Mouse (Mus musculus) limb, embryonic 10.5 days (tissue): ENCODE measurements around the gene Ncln. TPM values are rescaled to one million over a fixed set of nuclear protein-coding genes. Genes with fewer than 3 reads are reported as not detected.
A peak's percentile ranks its signal among the peaks of the same experiment; 100 is the strongest.

Experiments used
- DNase-seq: peaks from one replicate; pipeline ENCODE4 v3.0.0-alpha.2; 2017; ENCODE audit warnings: low spot score
- H3K27ac ChIP-seq: fragments of 300-500 bp; sonication (generic); 2 replicates; pipeline ENCODE4 v1.5.1; 2016; ENCODE audit warnings: mild to moderate bottlenecking
- H3K27me3 ChIP-seq: fragments of 300-500 bp; sonication (generic); 2 replicates; pipeline ENCODE4 v1.6.1; 2016; ENCODE audit warnings: low read depth, mild to moderate bottlenecking; ENCODE audit not compliant: poor library complexity, severe bottlenecking
- H3K36me3 ChIP-seq: fragments of 300-500 bp; sonication (generic); 2 replicates; pipeline ENCODE4 v1.6.1; 2016; ENCODE audit warnings: mild to moderate bottlenecking, moderate library complexity
- H3K4me1 ChIP-seq: fragments of 300-500 bp; sonication (generic); 2 replicates; pipeline ENCODE4 v1.6.1; 2016
- H3K4me3 ChIP-seq: fragments of 300-500 bp; sonication (generic); 2 replicates; pipeline ENCODE4 v1.5.1; 2016; ENCODE audit warnings: mild to moderate bottlenecking, moderate library complexity
- H3K9me3 ChIP-seq: fragments of 300-500 bp; sonication (generic); replicated peaks from 2 replicates; pipeline ENCODE4 v1.6.1; 2016; ENCODE audit warnings: mild to moderate bottlenecking
- WGBS: fragments of 180-500 bp; shearing (Covaris S2); methylation state at CpG from one replicate; pipeline ENCODE4 v1.1.7; 2016; 5-methylcytosine and 5-hydroxymethylcytosine counted together
- polyA plus RNA-seq: library from polyadenylated mRNA; unstranded; fragments of >200 nt; fragmentation: Nextera tagmentation; extraction: Ambion mirVana; gene quantifications from 2 replicates; pipeline ENCODE4 v1.2.1, GENCODE M21; 2016

Gene Ncln
- polyA plus RNA-seq, 1 experiment from 2014 or later = 102 TPM

- H3K9me3 ChIP-seq = no peaks in the 10 kb centered on the region
- H3K27ac ChIP-seq = no peak overlapping the region
- 80% methylated on average over 15 of the region's 15 CpGs for WGBS
- no peaks in the 10 kb centered on the region for H3K36me3 ChIP-seq
- H3K4me3 ChIP-seq = no peak overlapping the region
- no peak for DNase-seq
- H3K4me1 ChIP-seq = peaks cover 6% of the 10 kb centered on the region
- peaks cover 12% of the 10 kb centered on the region for H3K27me3 ChIP-seq
Measured at GRCm38 (mm10) chr10:81505016-81505664, 8.9 kb upstream of the Ncln start.

DNA sequence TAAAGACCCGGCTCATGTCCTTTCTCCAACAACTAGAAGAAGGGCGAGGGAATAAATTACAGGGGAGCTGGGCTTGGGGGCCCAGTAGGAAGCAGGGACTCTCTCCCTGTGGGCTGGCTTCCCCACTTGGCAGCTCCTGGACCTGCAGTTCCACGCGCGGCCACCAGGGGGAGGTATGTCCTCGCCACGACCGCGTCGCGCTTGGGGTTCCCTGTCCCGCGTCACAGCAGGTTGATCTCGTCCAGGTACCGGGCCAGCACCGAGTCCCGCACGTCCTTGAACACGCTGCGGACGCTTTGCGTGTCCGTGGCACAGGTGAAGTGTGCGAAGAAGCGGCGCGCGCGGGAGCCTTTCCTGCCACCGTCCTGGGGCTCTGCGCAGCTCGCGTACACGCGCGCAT is 6.5 kb upstream of the Ncln start:
- Histone ChIP-seq H3K27ac (0 out of 2 replicates have a peak overlapping the region, but pooled peaks have one; percentile 26), H3K9me3 (no peaks in the 10 kb centered on the region), H3K36me3 (no peaks in the 10 kb centered on the region), H3K4me3 (peak overlapping the region; percentile 43), H3K27me3 (peaks cover 12% of the 10 kb centered on the region), H3K4me1 (peaks cover 20% of the 10 kb centered on the region)
- peak; percentile 95 for DNase-seq
- 10% methylated on average over 36 of the region's 36 CpGs for WGBS

- peaks cover 25% of the 10 kb centered on the region for H3K4me1 ChIP-seq
- no peaks in the 10 kb centered on the region for H3K9me3 ChIP-seq
- H3K27ac ChIP-seq = no peak overlapping the region
- H3K4me3 ChIP-seq = no peak overlapping the region
- no peak for DNase-seq
- peaks cover 12% of the 10 kb centered on the region for H3K27me3 ChIP-seq
- WGBS = 85% methylated on average over 5 of the region's 5 CpGs
- no peaks in the 10 kb centered on the region for H3K36me3 ChIP-seq
Measured at GRCm38 (mm10) chr10:81501863-81502262, 5.7 kb upstream of the Ncln start.

DNA sequence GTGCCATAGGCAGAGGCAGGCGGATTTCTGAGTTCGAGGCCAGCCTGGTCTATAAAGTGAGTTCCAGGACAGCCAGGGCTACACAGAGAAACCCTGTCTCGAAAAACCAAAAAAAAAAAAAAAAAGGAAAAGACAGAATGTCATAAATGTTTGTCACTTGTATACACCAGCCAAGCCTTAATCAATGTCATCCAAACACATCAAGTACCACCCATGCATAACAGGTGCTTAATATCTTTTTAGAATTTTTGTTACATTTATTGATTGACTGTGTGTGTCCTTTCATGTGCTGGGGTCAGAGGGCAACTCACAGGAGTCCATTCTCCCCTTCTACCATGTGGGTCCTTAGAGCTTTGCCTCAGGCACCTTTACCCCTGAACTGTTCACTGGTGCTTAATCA is 3.8 kb upstream of the Ncln start, which contains the start of gene S1pr4:
TSS of gene S1pr4 (minus strand) at position 101 of the 400 bp plus-strand sequence.
- H3K4me1 ChIP-seq = peaks cover 34% of the 10 kb centered on the region
- WGBS = 82% methylated on average over 3 of the region's 3 CpGs
- 0 out of 2 replicates have a peak within 1 kb of the TSS, but pooled peaks have one; percentile 10 for H3K4me3 ChIP-seq
- peaks cover 12% of the 10 kb centered on the region for H3K27me3 ChIP-seq
- no peak for DNase-seq
- H3K9me3 ChIP-seq = no peaks in the 10 kb centered on the region
- H3K27ac ChIP-seq = peak within 1 kb of the TSS; percentile 64; the same call in 1 of the 2 replicates
- no peaks in the 10 kb centered on the region for H3K36me3 ChIP-seq

DNA sequence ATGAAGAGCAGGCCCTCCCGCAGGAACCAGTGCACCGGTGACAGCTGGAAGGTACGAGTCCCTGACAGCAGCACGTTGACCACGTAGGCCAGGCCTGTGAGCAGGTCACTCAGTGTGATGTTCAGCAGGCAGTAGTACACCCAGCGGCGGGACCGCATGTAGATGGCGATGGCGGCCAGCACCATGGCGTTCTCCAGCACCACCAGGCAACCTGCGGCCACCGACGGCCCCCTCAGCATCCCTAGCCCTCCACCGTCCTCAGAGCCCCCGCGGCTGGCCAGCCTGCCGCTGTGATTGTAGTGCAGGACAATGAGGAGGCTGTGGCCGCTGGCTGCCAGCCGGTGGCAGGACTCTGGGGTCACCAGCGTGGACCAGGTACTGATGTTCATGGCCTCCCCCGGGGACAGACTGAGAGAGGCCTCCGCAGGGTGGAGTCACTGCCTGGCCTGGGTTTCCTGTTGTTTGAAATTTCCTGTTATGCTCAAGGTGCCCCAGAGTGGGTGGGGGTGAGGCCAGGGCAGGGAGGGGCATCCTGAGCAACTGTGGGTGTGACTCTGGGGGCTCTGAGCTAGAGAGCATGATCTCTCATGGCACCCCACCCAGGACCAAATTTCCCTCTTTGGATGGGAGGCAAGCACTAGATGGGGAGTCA is 3.2 kb upstream of the Ncln start:
- 75% methylated on average over 23 of the region's 23 CpGs for WGBS

DNA sequence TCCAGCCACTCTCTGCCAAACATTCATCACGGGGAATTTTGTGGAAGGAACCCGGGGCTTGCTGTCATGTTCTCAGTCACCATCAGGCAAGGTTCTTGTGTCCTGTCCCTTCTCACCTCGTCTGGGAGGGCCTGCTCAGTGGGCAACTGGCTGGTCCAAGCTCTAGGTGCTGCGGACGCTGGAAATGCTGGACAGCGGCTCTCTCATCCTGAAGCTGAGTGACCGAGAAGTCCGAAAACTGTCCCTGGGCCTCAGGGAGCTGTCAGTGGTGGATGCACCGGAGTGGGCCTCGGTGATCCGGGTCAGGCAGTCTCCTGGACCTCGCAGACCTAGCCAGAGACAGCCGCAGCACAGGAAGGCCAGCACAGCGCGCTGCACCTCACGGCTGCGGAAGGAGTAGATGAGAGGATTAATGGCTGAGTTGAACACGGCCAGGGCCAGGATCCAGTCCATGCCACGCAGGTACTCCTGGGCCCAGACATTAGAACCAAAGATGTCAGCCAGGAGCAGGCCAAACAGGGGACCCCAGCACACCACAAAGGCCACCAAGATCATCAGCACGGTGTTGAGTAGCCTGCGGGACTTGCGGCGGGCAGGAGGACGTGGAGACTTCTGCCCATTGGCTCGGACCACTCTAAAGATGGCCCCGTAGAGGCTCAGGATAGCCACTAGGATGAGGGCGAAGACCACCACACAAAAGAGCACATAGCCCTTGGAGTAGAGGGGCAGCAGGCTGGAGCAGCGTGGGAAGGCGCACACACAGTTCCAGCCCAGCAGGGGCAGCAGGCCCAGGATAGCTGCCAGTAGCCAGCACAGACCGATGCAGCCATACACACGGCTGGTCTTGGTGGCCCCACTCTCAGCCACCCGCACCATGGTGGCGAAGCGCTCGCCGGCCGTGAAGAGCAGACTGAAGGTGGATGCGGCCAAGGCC is 2.4 kb upstream of the Ncln start:
- no peak for DNase-seq
- peaks cover 9% of the 10 kb centered on the region for H3K27me3 ChIP-seq

More for the DNA sequence above, 3.2 kb upstream of the Ncln start:
- Histone ChIP-seq H3K4me1 (peaks cover 41% of the 10 kb centered on the region), H3K27ac (peak overlapping the region; percentile 64; the same call in 1 of the 2 replicates), H3K36me3 (0 out of 2 replicates have a peak, but pooled peaks cover 4% of the 10 kb centered on the region), H3K9me3 (no peaks in the 10 kb centered on the region), H3K4me3 (0 out of 2 replicates have a peak overlapping the region, but pooled peaks have one; percentile 10), H3K27me3 (peaks cover 12% of the 10 kb centered on the region)
- no peak for DNase-seq

DNA sequence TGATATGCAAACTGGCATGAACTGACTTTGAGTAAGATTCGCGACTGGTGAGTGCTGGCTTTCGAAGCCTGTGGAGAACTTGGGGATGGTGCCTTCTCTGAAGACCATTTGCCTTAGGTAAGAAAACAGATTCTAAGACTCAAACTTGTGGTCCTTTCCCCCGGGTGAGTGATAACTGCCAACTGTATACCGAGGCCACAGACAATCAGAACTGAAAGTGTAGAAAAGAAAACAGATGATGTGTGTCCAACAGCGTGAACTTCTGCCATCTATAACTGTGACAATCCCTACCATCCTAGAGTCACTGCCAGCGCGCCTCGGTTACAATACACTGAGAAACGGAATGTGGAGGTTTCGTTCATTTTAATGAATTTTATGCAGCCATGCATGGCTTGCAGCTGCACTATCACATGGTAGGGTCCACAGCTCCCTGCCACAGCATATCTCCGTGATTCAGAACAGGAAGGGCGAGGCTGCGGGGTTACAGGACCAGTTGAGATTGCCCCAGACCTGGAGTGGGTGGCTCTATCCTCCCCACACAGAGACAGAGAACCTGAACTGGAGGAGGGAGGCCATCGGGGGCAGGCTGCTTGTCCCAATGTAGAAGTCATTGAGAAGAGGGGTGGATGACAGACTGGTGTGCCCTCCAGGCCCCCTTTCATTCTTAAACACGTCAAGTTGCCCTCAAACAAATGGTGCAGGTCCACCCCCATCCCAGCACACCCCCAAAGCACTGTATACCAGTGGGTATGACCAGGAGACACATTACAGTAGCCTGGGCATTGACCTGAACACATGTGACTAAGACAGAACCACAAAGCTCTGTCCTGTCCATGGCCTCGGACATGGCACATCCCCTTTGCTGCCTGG is 1.4 kb upstream of the Ncln start:
- H3K4me1 ChIP-seq = peaks cover 43% of the 10 kb centered on the region
- H3K27ac ChIP-seq = peak overlapping the region; percentile 87; the same call in 1 of the 2 replicates
- WGBS = 88% methylated on average over 17 of the region's 17 CpGs
- H3K4me3 ChIP-seq = peak overlapping the region; percentile 90; the same call in 1 of the 2 replicates
- no peak for DNase-seq
- no peaks in the 10 kb centered on the region for H3K9me3 ChIP-seq
- peaks cover 21% of the 10 kb centered on the region for H3K36me3 ChIP-seq
- H3K27me3 ChIP-seq = no peaks in the 10 kb centered on the region

More for the DNA sequence above, 2.4 kb upstream of the Ncln start:
- peaks cover 48% of the 10 kb centered on the region for H3K4me1 ChIP-seq
- 0 out of 2 replicates have a peak overlapping the region, but pooled peaks have one; percentile 10 for H3K4me3 ChIP-seq
- H3K36me3 ChIP-seq = peaks cover 12% of the 10 kb centered on the region
- H3K27ac ChIP-seq = 0 out of 2 replicates have a peak overlapping the region, but pooled peaks have one; percentile 64
- no peaks in the 10 kb centered on the region for H3K9me3 ChIP-seq
- WGBS = 88% methylated on average over 38 of the region's 38 CpGs

DNA sequence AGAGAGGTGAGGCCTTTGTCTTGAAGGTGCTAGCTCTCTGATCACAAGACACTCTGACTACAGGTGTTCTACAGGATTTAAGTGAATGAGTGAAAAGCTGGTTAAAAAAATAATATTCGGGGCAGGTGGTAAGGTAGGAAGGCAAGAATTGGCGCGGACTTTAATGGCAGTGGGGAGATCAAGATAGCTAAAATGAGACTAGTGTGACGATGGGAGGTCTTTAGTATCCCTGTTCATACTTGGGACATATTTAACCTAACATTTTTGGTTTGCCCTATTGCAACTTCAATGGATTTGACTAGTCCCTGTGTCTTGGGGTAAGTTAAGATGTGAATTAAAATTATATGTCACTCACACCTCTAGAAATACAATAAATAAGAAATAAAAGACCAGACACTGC is 777 bp upstream of the Ncln start:
- peak overlapping the region; percentile 90 for H3K4me3 ChIP-seq
- WGBS = 36% methylated on average over 4 of the region's 4 CpGs
- no peaks in the 10 kb centered on the region for H3K27me3 ChIP-seq
- peaks cover 28% of the 10 kb centered on the region for H3K36me3 ChIP-seq
- no peak for DNase-seq
- H3K9me3 ChIP-seq = no peaks in the 10 kb centered on the region
- peaks cover 42% of the 10 kb centered on the region for H3K4me1 ChIP-seq
- peak overlapping the region; percentile 87 for H3K27ac ChIP-seq

GRCm38 (mm10) chr10:81495616-81496263 is 452 bp downstream of the Ncln start:
- no peak for DNase-seq

GRCm38 (mm10) chr10:81495151-81495550 is 1.0 kb downstream of the Ncln start:
- H3K4me3 ChIP-seq = peak overlapping the region; percentile 90
- WGBS = 74% methylated on average over 6 of the region's 6 CpGs
- peaks cover 42% of the 10 kb centered on the region for H3K4me1 ChIP-seq
- no peaks in the 10 kb centered on the region for H3K27me3 ChIP-seq
- no peaks in the 10 kb centered on the region for H3K9me3 ChIP-seq
- H3K27ac ChIP-seq = peak overlapping the region; percentile 87
- peaks cover 46% of the 10 kb centered on the region for H3K36me3 ChIP-seq
- DNase-seq = no peak

More at GRCm38 (mm10) chr10:81495616-81496263, 452 bp downstream of the Ncln start:
- peak overlapping the region; percentile 87 for H3K27ac ChIP-seq
- H3K4me3 ChIP-seq = peak overlapping the region; percentile 90
- peaks cover 40% of the 10 kb centered on the region for H3K36me3 ChIP-seq
- H3K27me3 ChIP-seq = no peaks in the 10 kb centered on the region
- peaks cover 42% of the 10 kb centered on the region for H3K4me1 ChIP-seq
- 2% methylated on average over 41 of the region's 41 CpGs for WGBS
- no peaks in the 10 kb centered on the region for H3K9me3 ChIP-seq

DNA sequence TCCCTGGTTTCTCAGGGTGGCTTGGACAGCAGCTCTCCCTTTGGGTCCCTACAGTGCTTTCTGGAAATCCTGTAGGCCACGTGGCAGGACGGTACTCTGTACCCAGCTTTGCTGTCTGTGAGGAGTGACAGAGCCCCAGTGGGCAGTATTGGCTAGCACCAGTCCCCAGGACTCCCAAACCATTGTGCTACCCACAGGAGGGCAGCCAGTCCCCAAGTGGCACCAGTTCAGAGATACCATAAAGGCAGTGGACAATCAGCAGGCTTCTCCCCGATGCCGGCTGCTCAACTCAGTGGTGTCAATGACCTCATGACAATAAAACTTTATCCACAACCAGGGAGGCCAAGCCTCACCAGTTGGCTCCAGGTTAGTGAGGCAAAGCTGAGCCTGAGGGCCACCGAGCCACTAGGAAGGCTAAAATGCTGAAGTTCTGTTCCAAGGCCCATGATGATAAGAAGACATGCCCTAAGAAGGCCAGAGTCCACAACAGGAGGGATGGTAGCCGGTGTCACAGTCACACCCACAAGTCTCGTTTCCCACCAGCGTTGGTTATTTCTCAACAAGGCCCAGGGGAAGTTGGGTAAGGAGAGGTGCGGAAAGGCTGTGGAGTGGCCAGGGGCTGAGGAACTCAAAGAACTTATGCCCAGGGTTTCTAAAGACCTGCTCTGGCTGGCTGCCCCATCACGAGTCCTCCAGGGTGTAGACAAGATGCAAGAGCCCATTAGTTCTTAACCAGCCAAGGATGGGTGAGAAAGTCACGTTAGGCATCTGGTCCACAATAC is 1.7 kb downstream of the Ncln start:
- DNase-seq = no peak
- no peak overlapping the region for H3K27ac ChIP-seq
- peaks cover 53% of the 10 kb centered on the region for H3K36me3 ChIP-seq
- WGBS = 86% methylated on average over 11 of the region's 11 CpGs
- no peaks in the 10 kb centered on the region for H3K9me3 ChIP-seq
- no peaks in the 10 kb centered on the region for H3K27me3 ChIP-seq
- peaks cover 41% of the 10 kb centered on the region for H3K4me1 ChIP-seq
- peak overlapping the region; percentile 90 for H3K4me3 ChIP-seq
